Mouse (Mus musculus) CH12.LX (cell line): Measurements from ENCODE around the gene Prr15l. TPM values are rescaled to one million over a fixed set of nuclear protein-coding genes. Genes with fewer than 3 reads are reported as not detected.

ENCODE experiments used
- DNase-seq: peaks from one replicate; pipeline ENCODE4 v3.0.0-alpha.2; 2013; ENCODE audit errors: extremely low read depth
- H3K27ac ChIP-seq: 2 replicates; pipeline ENCODE4 v1.5.1; 2012; ENCODE audit warnings: low read depth, mild to moderate bottlenecking, control low read depth, moderate library complexity; ENCODE audit not compliant: insufficient read depth
- H3K27me3 ChIP-seq: replicated peaks from 2 replicates; pipeline ENCODE3; 2012; ENCODE audit warnings: inconsistent platforms
- H3K36me3 ChIP-seq, 2 experiments: replicated peaks in 1 of 2; 2 replicates each; pipeline versions ENCODE3 to v1.6.1; 2012; ENCODE audit warnings: inconsistent platforms in 1 of 2, low read length in 1 of 2, mild to moderate bottlenecking in 1 of 2, mixed read lengths in 1 of 2, moderate library complexity in 1 of 2; ENCODE audit not compliant: control insufficient read depth in 1 of 2, insufficient read depth in 1 of 2
- H3K4me1 ChIP-seq, 2 experiments: 2 replicates each; pipeline ENCODE4 v1.6.1; 2012; ENCODE audit warnings: inconsistent platforms in 1 of 2, moderate library complexity in 1 of 2; ENCODE audit not compliant: insufficient read depth in 2 of 2, control insufficient read depth in 1 of 2
- H3K4me2 ChIP-seq: 2 replicates; pipeline ENCODE4 v1.6.1; 2012; ENCODE audit warnings: low read depth, mild to moderate bottlenecking, control low read depth; ENCODE audit not compliant: poor library complexity, insufficient read depth, severe bottlenecking
- H3K4me3 ChIP-seq, 3 experiments: fragments of 150-350 bp in 1 of 3; sonication (generic) in 1 of 3; replicated peaks in 1 of 3; 2 replicates each; pipeline versions ENCODE3 to v1.5.1; 2011 to 2012; ENCODE audit warnings: low read depth in 2 of 3, low read length in 2 of 3, mild to moderate bottlenecking in 2 of 3, moderate library complexity in 2 of 3, control low read depth in 1 of 3, improper control_type of control experiment in 1 of 3, inconsistent platforms in 1 of 3, mixed read lengths in 1 of 3; ENCODE audit not compliant: poor library complexity in 1 of 3
- H3K79me2 ChIP-seq: replicated peaks from 2 replicates; pipeline ENCODE4 v1.6.1; 2012; ENCODE audit warnings: mild to moderate bottlenecking, moderate library complexity; ENCODE audit not compliant: control insufficient read depth, poor library complexity, insufficient read depth, severe bottlenecking; ENCODE audit errors: extremely low read depth
- H3K9ac ChIP-seq: 2 replicates; pipeline ENCODE4 v1.6.1; 2012; ENCODE audit warnings: low read depth, mild to moderate bottlenecking, control low read depth, moderate library complexity; ENCODE audit not compliant: insufficient read depth
- H3K9me3 ChIP-seq: replicated peaks from 2 replicates; pipeline ENCODE3; 2012; ENCODE audit warnings: low read length, inconsistent platforms, mixed read lengths
- CTCF ChIP-seq, 2 experiments: IDR thresholded peaks in 1 of 2; conservative IDR thresholded peaks in 1 of 2; 2 replicates each; pipeline ENCODE4 v1.5.1; 2011 to 2012; ENCODE audit warnings: low read depth in 2 of 2, low read length in 2 of 2, improper control_type of control experiment in 1 of 2, inconsistent platforms in 1 of 2, mild to moderate bottlenecking in 1 of 2, moderate library complexity in 1 of 2
- E2F4 ChIP-seq: IDR thresholded peaks from 2 replicates; pipeline ENCODE4 v1.6.1; 2011; ENCODE audit warnings: low read depth, low read length, improper control_type of control experiment; ENCODE audit not compliant: insufficient replicate concordance
- ELF1 ChIP-seq: IDR thresholded peaks from 2 replicates; pipeline ENCODE4 v1.6.1; 2014; ENCODE audit warnings: low read depth, mild to moderate bottlenecking, inconsistent platforms, low read length, improper control_type of control experiment
- GABPA ChIP-seq: IDR thresholded peaks from 2 replicates; pipeline ENCODE4 v1.6.1; 2012; ENCODE audit warnings: low read depth, low read length, improper control_type of control experiment, inconsistent platforms; ENCODE audit not compliant: insufficient replicate concordance
- HCFC1 ChIP-seq: IDR thresholded peaks from 2 replicates; pipeline ENCODE4 v1.6.1; 2012; ENCODE audit warnings: low read depth, mild to moderate bottlenecking, inconsistent platforms, low read length, improper control_type of control experiment
- MAFK ChIP-seq: IDR thresholded peaks from 2 replicates; pipeline ENCODE4 v1.6.1; 2011; ENCODE audit warnings: low read length, improper control_type of control experiment; ENCODE audit not compliant: insufficient replicate concordance
- MAX ChIP-seq: IDR thresholded peaks from 2 replicates; pipeline ENCODE4 v1.6.1; 2011; ENCODE audit warnings: low read length, improper control_type of control experiment
- MAZ ChIP-seq: IDR thresholded peaks from 2 replicates; pipeline ENCODE4 v1.6.1; 2012; ENCODE audit warnings: low read depth, mild to moderate bottlenecking, inconsistent platforms, low read length, improper control_type of control experiment, moderate library complexity
- MEF2A ChIP-seq: IDR thresholded peaks from 2 replicates; pipeline ENCODE4 v1.6.1; 2014; ENCODE audit warnings: low read depth, mild to moderate bottlenecking, inconsistent platforms, low read length, improper control_type of control experiment, borderline replicate concordance
- MXI1 ChIP-seq: IDR thresholded peaks from 2 replicates; pipeline ENCODE4 v1.6.1; 2011; ENCODE audit warnings: mild to moderate bottlenecking, low read depth, low read length, improper control_type of control experiment
- MYC ChIP-seq: IDR thresholded peaks from 2 replicates; pipeline ENCODE4 v1.6.1; 2011; ENCODE audit warnings: low read depth, mild to moderate bottlenecking, improper control_type of control experiment, low read length
- RCOR1 ChIP-seq: conservative IDR thresholded peaks from 2 replicates; pipeline ENCODE4 v1.6.1; 2012; ENCODE audit warnings: low read depth, mild to moderate bottlenecking, inconsistent platforms, low read length, improper control_type of control experiment
- SIN3A ChIP-seq: IDR thresholded peaks from 2 replicates; pipeline ENCODE4 v1.6.1; 2012; ENCODE audit warnings: low read length, improper control_type of control experiment, inconsistent platforms
- SMC3 ChIP-seq: IDR thresholded peaks from 2 replicates; pipeline ENCODE4 v1.6.1; 2011; ENCODE audit warnings: low read depth, low read length, improper control_type of control experiment
- TCF12 ChIP-seq: IDR thresholded peaks from 2 replicates; pipeline ENCODE4 v1.6.1; 2014; ENCODE audit warnings: low read depth, mild to moderate bottlenecking, inconsistent platforms, low read length, improper control_type of control experiment
- USF1 ChIP-seq: IDR thresholded peaks from 2 replicates; pipeline ENCODE4 v1.6.1; 2014; ENCODE audit warnings: low read depth, mild to moderate bottlenecking, inconsistent platforms, low read length, improper control_type of control experiment
- USF2 ChIP-seq: conservative IDR thresholded peaks from 2 replicates; pipeline ENCODE4 v1.6.1; 2011; ENCODE audit warnings: low read depth, low read length, improper control_type of control experiment
- ZKSCAN1 ChIP-seq: IDR thresholded peaks from 2 replicates; pipeline ENCODE4 v1.6.1; 2012; ENCODE audit warnings: low read depth, inconsistent platforms, low read length, improper control_type of control experiment, borderline replicate concordance
- ZMIZ1 ChIP-seq: IDR thresholded peaks from 2 replicates; pipeline ENCODE4 v1.6.1; 2012; ENCODE audit warnings: low read depth, mild to moderate bottlenecking, inconsistent platforms, low read length, improper control_type of control experiment
- ZNF384 ChIP-seq: IDR thresholded peaks from 2 replicates; pipeline ENCODE4 v1.6.1; 2012; ENCODE audit warnings: low read depth, low read length, improper control_type of control experiment, inconsistent platforms
- dilution Hi-C: fragments of 300-500 bp; cut with MboI; formaldehyde crosslinking; loops from 2 replicates; pipeline ENCODE4 v1.14.3; 2020; ENCODE audit warnings: low sequenced_read_pairs; ENCODE audit not compliant: extremely low pct_unique_long_range_greater_than_20kb, extremely low pct_ligation_motif_present
- in situ Hi-C: fragments of 300-500 bp; cut with MboI; formaldehyde crosslinking; loops from 3 replicates; pipeline ENCODE4 v1.14.3; 2019; ENCODE audit warnings: low sequenced_read_pairs, low pct_ligation_motif_present, low pct_unique_long_range_greater_than_20kb, mixed read lengths
- polyA plus RNA-seq: library from polyadenylated mRNA; unstranded; fragments of >175 nt; gene quantifications from 2 replicates; pipeline ENCODE4 v1.2.1, GENCODE M21; 2012; ENCODE audit warnings: low read depth; ENCODE audit not compliant: insufficient read length
- total RNA-seq, 2 experiments: library from RNA; depleted of rRNA; stranded (reverse); fragments of 300-350 nt in 1 of 2; fragments of >200 nt in 1 of 2; gene quantifications; 2 replicates each; pipeline ENCODE4 v1.2.3; 2012 to 2014

Gene Prr15l
- total and polyA plus RNA-seq, 3 experiments, result 0.08 to 0.31 TPM; not detected in 1

GRCm38 (mm10) chr11:96924861-96925260 lies 3.0 kb upstream of the Prr15l start:
- no peak for DNase-seq
- Histone ChIP-seq H3K4me1 (peaks cover 0 to 4% of the 10 kb centered on the region in 2 experiments; a peak in 1 of 4 replicates), H3K4me3 (no peak overlapping the region), H3K79me2 (no peaks in the 10 kb centered on the region), H3K4me2 (no peak overlapping the region), H3K27ac (no peak overlapping the region), H3K27me3 (peaks cover 35% of the 10 kb centered on the region), H3K36me3 (no peaks in the 10 kb centered on the region), H3K9me3 (no peaks in the 10 kb centered on the region), H3K9ac (no peak overlapping the region)
- TF ChIP-seq USF2, result no peak
- no peak for TF ChIP-seq RCOR1
- no peak for TF ChIP-seq ELF1
- no peak for TF ChIP-seq CTCF (conservative IDR thresholded peaks at IDR 0.05 in 1 of 2, IDR thresholded peaks at IDR 0.05 in 1 of 2; ENCODE audit: low read depth in 2 of 2, low read length in 2 of 2)
- no peak for TF ChIP-seq SIN3A
- no peak for TF ChIP-seq GABPA
- no peak for TF ChIP-seq MEF2A
- no peak for TF ChIP-seq ZMIZ1
- no peak for TF ChIP-seq ZNF384
- TF ChIP-seq MAZ, result no peak
- TF ChIP-seq MAX, result no peak
- no peak for TF ChIP-seq E2F4
- no peak for TF ChIP-seq HCFC1
- no peak for TF ChIP-seq MXI1
- no peak for TF ChIP-seq MAFK
- no peak for TF ChIP-seq MYC
- TF ChIP-seq USF1, result no peak
- no peak for TF ChIP-seq TCF12
- dilution Hi-C loops, result no loop called here
- in situ Hi-C loops, result loop anchor here (5.0 kb wide), 1 partner anchor 37 kb away; no protein-coding TSS in a partner anchor

DNA sequence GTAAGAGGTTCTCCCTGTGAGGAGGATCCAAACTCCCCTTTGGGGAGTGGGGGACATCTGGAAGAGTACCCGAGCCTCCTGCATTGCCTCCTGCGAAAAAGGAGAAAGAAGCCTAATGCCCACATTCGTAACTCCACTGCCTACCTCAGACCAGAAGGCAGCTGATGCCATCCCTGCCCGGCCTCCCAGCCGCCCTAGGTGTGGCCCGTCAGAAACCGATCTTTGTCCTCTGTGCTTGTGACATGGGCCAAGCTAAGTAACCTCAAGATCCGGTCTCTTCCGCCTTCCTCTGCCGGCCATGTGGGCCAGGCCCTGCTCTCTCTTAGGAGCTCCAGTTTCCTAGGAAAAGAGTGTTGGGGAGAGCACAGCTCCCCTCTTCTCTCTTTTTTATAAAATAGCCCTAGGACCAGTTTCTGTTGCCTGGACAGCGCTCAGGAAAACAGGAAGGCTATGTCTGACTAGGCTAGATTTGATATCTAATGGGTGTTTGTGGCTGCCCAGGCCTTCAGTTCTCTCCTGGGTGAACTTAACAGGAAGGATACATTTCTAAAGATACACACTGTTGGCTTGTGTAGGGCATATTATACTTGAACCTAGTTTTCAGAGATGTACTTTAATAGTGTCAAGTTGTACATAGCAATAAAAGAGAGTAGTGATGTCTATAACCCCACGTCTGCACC lies 2.3 kb upstream of the Prr15l start:
- dilution Hi-C loops (no loop called here), in situ Hi-C loops (loop anchor here (5.0 kb wide), 1 partner anchor 37 kb away; no protein-coding TSS in a partner anchor)
- Histone ChIP-seq H3K9me3 (no peaks in the 10 kb centered on the region), H3K4me3 (no peak overlapping the region), H3K79me2 (no peaks in the 10 kb centered on the region), H3K4me1 (0 out of 4 replicates have a peak, but pooled peaks cover 0 to 4% of the 10 kb centered on the region in 2 experiments), H3K36me3 (no peaks in the 10 kb centered on the region), H3K4me2 (no peak overlapping the region), H3K27ac (no peak overlapping the region), H3K27me3 (peaks cover 37% of the 10 kb centered on the region), H3K9ac (no peak overlapping the region)
- no peak for TF ChIP-seq ZKSCAN1
- TF ChIP-seq SMC3, result no peak
- TF ChIP-seq HCFC1, result no peak
- no peak for TF ChIP-seq USF1
- TF ChIP-seq ZNF384, result no peak
- no peak for TF ChIP-seq ELF1
- no peak for TF ChIP-seq GABPA
- no peak for TF ChIP-seq MEF2A
- DNase-seq, result no peak
